Mouse (Mus musculus) urinary bladder, postnatal 0 days (tissue): ENCODE measurements around the gene Slc36a4. TPM values are rescaled to one million over a fixed set of nuclear protein-coding genes. Genes with fewer than 3 reads are reported as not detected.

Experiments
- polyA plus RNA-seq: library from polyadenylated mRNA; unstranded; fragments of >200 nt; fragmentation: Nextera tagmentation; extraction: Ambion mirVana; gene quantifications from 2 replicates; pipeline ENCODE4 v1.2.1, GENCODE M21; 2015

Slc36a4 gene
- 8.1 and 9.8 TPM in 2 replicates for polyA plus RNA-seq

GRCm38 (mm10) chr9:15709599-15710381, at the start of gene Slc36a4:
Gene Slc36a4, plus strand, starts transcription at chr9:15709738.

Other genes with a start within 250 kb of the Slc36a4 start
- gene Smco4, start 216.3 kb upstream of the Slc36a4 start, polyA plus RNA-seq = 2.2 and 2.8 TPM in 2 replicates
- 0.13 and 0.37 TPM in 2 replicates for gene Deup1, start 81.8 kb upstream of the Slc36a4 start, polyA plus RNA-seq
- not detected in 2 replicates for gene Mtnr1b, start 164.8 kb downstream of the Slc36a4 start, polyA plus RNA-seq